Mouse (Mus musculus) hindbrain, postnatal 0 days (tissue): ENCODE results near the gene Tnfrsf19. TPM values are rescaled to one million over a fixed set of nuclear protein-coding genes. Genes with fewer than 3 reads are reported as not detected.

Experiments used
- ATAC-seq: fragments of 200-750 bp; cut with Nextera tagmentation; 2 replicates; pipeline ENCODE4 v1.8.0; 2017; ENCODE audit warnings: mild to moderate bottlenecking, moderate TSS enrichment, moderate library complexity
- DNase-seq: peaks from one replicate; pipeline ENCODE4 v3.0.0-alpha.2; 2015; ENCODE audit warnings: low spot score
- H3K27ac ChIP-seq: fragments of 300-500 bp; sonication (generic); 2 replicates; pipeline ENCODE4 v1.5.1; 2014; ENCODE audit warnings: mild to moderate bottlenecking
- H3K27me3 ChIP-seq: fragments of 300-500 bp; sonication (generic); 2 replicates; pipeline ENCODE4 v1.6.1; 2014; ENCODE audit warnings: low read length, mixed read lengths; ENCODE audit not compliant: insufficient read depth
- H3K36me3 ChIP-seq: fragments of 300-500 bp; sonication (generic); 2 replicates; pipeline ENCODE4 v1.6.1; 2014; ENCODE audit warnings: low read length, mixed read lengths; ENCODE audit not compliant: insufficient read depth
- H3K4me1 ChIP-seq: fragments of 300-500 bp; sonication (generic); 2 replicates; pipeline ENCODE4 v1.6.1; 2014; ENCODE audit warnings: antibody characterized with exemption, low read length, mixed read lengths; ENCODE audit not compliant: insufficient read depth
- H3K4me2 ChIP-seq: fragments of 300-500 bp; sonication (generic); 2 replicates; pipeline ENCODE4 v1.6.1; 2014; ENCODE audit warnings: low read depth, mild to moderate bottlenecking, low read length, moderate library complexity, mixed read lengths
- H3K4me3 ChIP-seq: fragments of 300-500 bp; sonication (generic); 2 replicates; pipeline ENCODE4 v1.5.1; 2014; ENCODE audit warnings: low read length
- H3K9ac ChIP-seq: fragments of 300-500 bp; sonication (generic); replicated peaks from 2 replicates; pipeline ENCODE4 v1.6.1; 2014; ENCODE audit warnings: mild to moderate bottlenecking, low read length, moderate library complexity, mixed read lengths
- H3K9me3 ChIP-seq: fragments of 300-500 bp; sonication (generic); 2 replicates; pipeline ENCODE4 v1.6.1; 2016; ENCODE audit warnings: low read length, mixed read lengths
- CTCF ChIP-seq: IDR thresholded peaks from 2 replicates; pipeline ENCODE4 v1.5.1; 2016; ENCODE audit warnings: antibody characterized with exemption, control low read depth, low read depth
- WGBS: fragments of 180-500 bp; shearing (Covaris S2); extraction: QIAGEN DNeasy Blood & Tissue Kit; methylation state at CpG from one replicate; pipeline ENCODE4 v1.1.7; 2014; 5-methylcytosine and 5-hydroxymethylcytosine counted together
- polyA plus RNA-seq: library from polyadenylated mRNA; unstranded; fragments of >200 nt; fragmentation: Nextera tagmentation; extraction: Ambion mirVana; gene quantifications from 2 replicates; pipeline ENCODE4 v1.2.1, GENCODE M21; 2015
- total RNA-seq: library from RNA; depleted of rRNA; stranded (reverse); fragments of >200 nt; gene quantifications from 2 replicates; pipeline ENCODE4 v1.2.3, GENCODE M21; 2014

Gene Tnfrsf19
- total and polyA plus RNA-seq, 2 experiments from 2014 or later: 28.9 to 51.6 TPM

DNA sequence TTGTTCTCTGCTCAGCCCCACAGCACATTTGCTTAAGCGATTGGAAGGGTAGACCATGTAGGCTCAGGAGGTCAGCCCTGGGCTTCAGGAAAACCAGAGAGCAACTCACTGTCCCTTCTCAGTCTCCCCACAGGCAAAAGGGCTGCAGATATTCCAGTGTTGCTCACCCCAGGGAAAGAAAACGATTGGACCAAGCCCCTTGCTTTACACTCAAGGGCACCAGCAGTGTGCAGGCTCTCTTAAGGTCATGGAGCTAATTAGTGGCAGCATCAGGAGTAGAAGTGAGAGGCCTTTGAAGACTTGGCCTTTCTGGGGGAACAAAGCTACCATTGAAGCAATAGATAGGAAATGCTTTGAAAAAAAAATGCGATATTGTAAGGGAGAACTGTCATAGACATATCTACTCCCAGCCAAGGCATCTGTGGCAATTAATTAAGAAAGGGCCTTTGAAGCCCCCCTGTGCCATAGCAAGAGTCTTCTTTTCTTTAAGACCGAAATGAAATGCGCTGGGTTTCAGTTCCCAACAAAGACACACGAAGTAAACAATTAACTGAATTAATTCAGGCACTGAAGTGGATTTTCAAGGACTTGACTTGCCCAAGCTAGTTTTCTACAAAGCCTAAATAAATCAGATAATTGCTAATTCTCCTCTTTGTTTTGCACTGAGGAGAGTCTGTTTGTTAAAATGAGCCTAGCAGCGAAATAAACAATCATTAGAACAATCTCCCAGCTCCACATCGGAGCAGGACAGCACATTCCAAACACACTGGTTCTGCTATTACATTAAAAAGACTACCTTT, 2.6 kb downstream of the Tnfrsf19 start:
- peaks cover 6% of the 10 kb centered on the region; the same call in 1 of the 2 replicates for H3K4me1 ChIP-seq
- peak overlapping the region; percentile 9; the same call in 1 of the 2 replicates for H3K9ac ChIP-seq
- no peaks in the 10 kb centered on the region for H3K36me3 ChIP-seq
- TF ChIP-seq CTCF: no peak
- H3K4me3 ChIP-seq: peak overlapping the region; percentile 26
- DNase-seq (peak; percentile 20), ATAC-seq (no peak)
- peak overlapping the region; percentile 92 for H3K4me2 ChIP-seq
- WGBS: 14% methylated on average over 8 of the region's 8 CpGs
- H3K27ac ChIP-seq: peak overlapping the region; percentile 69
- no peaks in the 10 kb centered on the region for H3K27me3 ChIP-seq
- no peaks in the 10 kb centered on the region for H3K9me3 ChIP-seq

DNA sequence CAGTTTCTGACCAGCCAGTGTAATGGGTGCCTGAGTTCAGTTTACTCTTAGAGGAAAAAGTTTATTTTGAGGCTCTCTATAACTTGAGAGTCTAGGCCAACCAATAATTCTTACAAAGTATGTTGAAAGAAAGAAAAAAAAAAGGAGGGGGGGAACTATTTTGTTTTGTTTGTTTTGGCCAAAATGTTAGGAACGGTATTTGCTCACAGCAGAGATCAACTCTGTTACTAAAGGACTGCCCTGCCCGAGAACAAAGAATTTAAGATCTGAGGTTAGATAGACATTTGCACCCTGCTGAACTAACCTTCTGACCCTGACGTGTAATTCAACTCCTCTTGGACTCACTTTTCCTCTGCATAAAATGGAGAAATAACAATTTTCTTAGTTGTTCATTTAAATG, 4.0 kb downstream of the Tnfrsf19 start:
- no peak for ATAC-seq
- H3K9me3 ChIP-seq: no peaks in the 10 kb centered on the region
- DNase-seq: no peak
- no peak overlapping the region for H3K4me3 ChIP-seq
- no peak overlapping the region for H3K9ac ChIP-seq
- no peak for TF ChIP-seq CTCF
- no peaks in the 10 kb centered on the region for H3K36me3 ChIP-seq
- 54% methylated on average over 3 of the region's 3 CpGs for WGBS
- no peaks in the 10 kb centered on the region for H3K27me3 ChIP-seq
- no peak overlapping the region for H3K27ac ChIP-seq
- no peak overlapping the region for H3K4me2 ChIP-seq
- peaks cover 10% of the 10 kb centered on the region; the same call in 1 of the 2 replicates for H3K4me1 ChIP-seq

DNA sequence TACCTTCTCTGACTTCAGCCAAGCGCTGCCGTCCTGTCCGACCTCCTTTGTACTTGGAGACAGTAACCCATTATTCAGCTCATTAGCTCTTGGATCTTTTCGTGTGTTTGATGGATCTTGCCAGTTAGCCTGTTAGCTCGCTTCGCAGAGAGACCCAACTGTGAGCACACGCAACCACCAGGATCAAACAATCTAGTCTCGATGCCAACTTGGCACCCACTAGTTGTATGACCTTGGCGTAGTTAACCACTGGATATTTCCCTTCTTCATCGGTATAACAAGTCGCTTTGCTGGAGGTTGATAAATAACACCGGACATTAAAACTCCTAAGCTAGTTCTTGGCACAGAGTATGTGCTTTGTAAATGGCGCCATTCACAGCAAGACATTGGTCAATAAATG, 6.1 kb downstream of the Tnfrsf19 start:
- WGBS: 46% methylated on average over 13 of the region's 13 CpGs
- Histone ChIP-seq H3K27me3 (no peaks in the 10 kb centered on the region), H3K27ac (no peak overlapping the region), H3K9ac (no peak overlapping the region), H3K4me2 (no peak overlapping the region), H3K4me3 (no peak overlapping the region), H3K9me3 (no peaks in the 10 kb centered on the region), H3K36me3 (no peaks in the 10 kb centered on the region), H3K4me1 (peaks cover 10% of the 10 kb centered on the region; the same call in 1 of the 2 replicates)
- no peak for TF ChIP-seq CTCF
- ATAC-seq (no peak), DNase-seq (peak; percentile 14)

DNA sequence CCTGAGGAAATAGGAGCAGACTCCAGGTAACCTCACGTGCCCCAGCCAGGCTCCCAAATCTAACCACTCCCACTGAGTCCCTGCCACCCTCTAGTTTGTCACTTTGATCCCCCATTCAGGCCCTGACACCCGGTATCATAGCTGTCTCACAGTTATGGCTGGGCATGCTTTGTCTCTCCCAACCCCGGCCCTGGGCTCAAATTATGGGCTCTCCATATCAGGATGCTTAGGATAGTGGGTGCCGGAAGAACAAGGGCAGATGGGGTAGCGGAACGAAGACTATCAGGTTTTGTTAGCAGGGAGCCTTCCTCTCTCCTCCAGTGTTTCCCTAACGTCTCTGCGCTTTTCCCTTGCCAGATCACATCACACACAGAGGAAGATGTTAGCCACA, 8.2 kb downstream of the Tnfrsf19 start:
- no peaks in the 10 kb centered on the region for H3K36me3 ChIP-seq
- WGBS: 27% methylated on average over 8 of the region's 8 CpGs
- H3K4me1 ChIP-seq: peaks cover 13% of the 10 kb centered on the region; the same call in 1 of the 2 replicates
- peak overlapping the region; percentile 63; the same call in 1 of the 2 replicates for H3K9ac ChIP-seq
- peak; percentile 55; the same call in 1 of the 2 replicates for ATAC-seq
- H3K4me2 ChIP-seq: peak overlapping the region; percentile 99
- H3K9me3 ChIP-seq: no peaks in the 10 kb centered on the region
- no peaks in the 10 kb centered on the region for H3K27me3 ChIP-seq
- no peak for TF ChIP-seq CTCF
- H3K27ac ChIP-seq: 0 out of 2 replicates have a peak overlapping the region, but pooled peaks have one; percentile 36
- DNase-seq: no peak
- H3K4me3 ChIP-seq: peak overlapping the region; percentile 60

DNA sequence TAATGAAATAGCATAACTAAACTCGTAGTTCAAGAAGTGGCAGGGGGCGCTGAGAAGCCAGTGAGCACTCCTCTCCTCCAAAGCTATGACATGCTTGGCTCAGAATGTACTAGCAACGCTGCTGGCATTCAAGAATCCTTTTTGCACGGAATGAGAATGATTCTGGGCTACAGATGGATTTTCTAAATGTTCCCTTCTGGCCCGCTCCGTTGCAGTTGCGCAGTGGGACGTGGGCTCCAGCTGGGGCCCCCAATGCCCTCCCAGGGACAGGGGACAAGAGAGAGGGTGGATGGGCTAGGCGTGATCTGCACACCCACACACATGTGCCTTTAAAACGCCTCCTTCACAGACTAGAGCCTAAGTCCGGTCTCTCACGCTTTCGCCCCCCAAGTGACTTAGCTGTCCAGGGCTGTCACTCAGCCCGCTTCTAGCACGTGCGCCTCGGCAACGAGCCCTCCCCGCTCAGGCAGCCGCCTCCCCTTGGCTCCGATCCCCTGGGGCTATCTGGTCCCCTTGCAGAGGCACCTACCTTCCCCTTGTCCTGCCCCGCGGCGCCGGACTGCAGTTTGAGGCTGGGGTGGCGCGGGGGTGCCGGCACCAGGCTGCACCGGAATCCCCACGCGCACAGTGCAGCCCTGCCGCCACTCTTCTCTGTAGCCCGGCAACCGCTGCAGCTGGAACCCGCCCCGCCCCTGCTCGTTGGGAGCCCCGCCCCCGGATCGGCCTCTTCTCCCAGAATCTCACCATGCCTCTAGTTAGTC, 8.8 kb downstream of the Tnfrsf19 start:
- no peaks in the 10 kb centered on the region for H3K36me3 ChIP-seq
- peak overlapping the region; percentile 63 for H3K9ac ChIP-seq
- peak; percentile 95 for ATAC-seq
- H3K4me1 ChIP-seq: peaks cover 13% of the 10 kb centered on the region; the same call in 1 of the 2 replicates
- DNase-seq: peak; percentile 78
- H3K9me3 ChIP-seq: no peaks in the 10 kb centered on the region
- H3K4me2 ChIP-seq: peak overlapping the region; percentile 99
- H3K4me3 ChIP-seq: peak overlapping the region; percentile 60
- no peaks in the 10 kb centered on the region for H3K27me3 ChIP-seq
- TF ChIP-seq CTCF: peak; percentile 43; the same call in 1 of the 2 replicates
- H3K27ac ChIP-seq: peak overlapping the region; percentile 36; the same call in 1 of the 2 replicates
- WGBS: under 1% methylated on average over 40 of the region's 40 CpGs

DNA sequence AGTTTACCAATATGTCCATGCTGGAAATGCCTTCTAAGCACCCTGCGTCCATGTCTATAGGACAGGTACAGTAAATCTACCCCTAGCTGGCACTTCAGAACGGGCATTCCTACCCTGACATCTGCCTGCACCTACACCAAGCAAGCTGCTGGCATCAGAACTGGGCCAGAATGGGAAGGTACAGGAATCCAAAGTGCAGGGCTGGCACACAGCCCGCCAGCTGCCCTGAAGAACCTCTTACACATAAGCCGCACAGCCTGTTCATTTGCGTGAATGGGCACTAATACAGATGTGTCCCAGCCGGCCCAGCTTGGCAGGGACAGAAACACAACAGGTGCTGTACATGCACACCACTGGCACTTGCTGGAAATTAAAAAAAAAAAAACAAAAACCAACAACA, 15.9 kb downstream of the Tnfrsf19 start:
- no peaks in the 10 kb centered on the region for H3K36me3 ChIP-seq
- DNase-seq (no peak), ATAC-seq (no peak)
- no peak overlapping the region for H3K9ac ChIP-seq
- H3K9me3 ChIP-seq: no peaks in the 10 kb centered on the region
- H3K4me2 ChIP-seq: no peak overlapping the region
- 0 out of 2 replicates have a peak, but pooled peaks cover 3% of the 10 kb centered on the region for H3K4me1 ChIP-seq
- no peak overlapping the region for H3K27ac ChIP-seq
- H3K27me3 ChIP-seq: no peaks in the 10 kb centered on the region
- WGBS: 84% methylated on average over 6 of the region's 6 CpGs
- TF ChIP-seq CTCF: no peak
- no peak overlapping the region for H3K4me3 ChIP-seq
